Mouse (Mus musculus): ENCODE results near the gene Ddi2. TPM values are rescaled to one million over a fixed set of nuclear protein-coding genes. Genes with fewer than 3 reads are reported as not detected.
A peak's percentile ranks its signal among the peaks of the same experiment; 100 is the strongest.

The Ddi2 gene
- polyA plus RNA-seq, 1 experiment from 2014 or later: 21.5 TPM

DNA sequence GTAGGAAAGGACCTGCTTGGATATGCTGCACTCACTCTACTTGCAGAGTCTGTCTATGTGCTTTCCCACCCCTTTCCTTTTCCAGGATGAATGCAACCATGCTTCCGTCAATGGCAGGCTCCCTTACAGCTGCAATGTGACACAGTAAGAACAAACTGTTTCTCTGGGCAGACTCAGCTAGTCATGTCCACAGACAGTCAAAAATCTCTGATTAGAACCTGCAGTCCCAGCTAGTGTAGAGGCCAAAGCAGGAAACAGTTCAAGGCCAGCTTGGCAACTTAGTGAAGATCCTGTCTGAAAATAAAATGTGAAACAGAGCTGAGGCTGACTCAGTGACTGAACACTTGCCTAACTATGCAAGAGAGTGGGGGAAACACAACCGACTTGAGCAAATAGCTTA lies 18.6 kb downstream of the Ddi2 start:
- no peak for ATAC-seq (ENCODE audit: insufficient read depth)
- Histone ChIP-seq H3K4me1 (ENCODE audit: insufficient read depth) (no peaks in the 10 kb centered on the region), H3K27ac (ENCODE audit: low read depth) (no peak overlapping the region), H3K9me3 (ENCODE audit: low read depth, low read length) (no peaks in the 10 kb centered on the region), H3K36me3 (ENCODE audit: insufficient read depth) (peaks cover 99% of the 10 kb centered on the region), H3K9ac (no peak overlapping the region), H3K4me3 (ENCODE audit: low read depth, low read length) (no peak overlapping the region), H3K27me3 (ENCODE audit: insufficient read depth, low read length) (no peaks in the 10 kb centered on the region), H3K4me2 (no peak overlapping the region)
- WGBS: 83% methylated on average over 2 of the region's 2 CpGs
- DNase-seq: no peak
- TF ChIP-seq CTCF (IDR thresholded peaks at IDR 0.05; ENCODE audit: low read depth): no peak

DNA sequence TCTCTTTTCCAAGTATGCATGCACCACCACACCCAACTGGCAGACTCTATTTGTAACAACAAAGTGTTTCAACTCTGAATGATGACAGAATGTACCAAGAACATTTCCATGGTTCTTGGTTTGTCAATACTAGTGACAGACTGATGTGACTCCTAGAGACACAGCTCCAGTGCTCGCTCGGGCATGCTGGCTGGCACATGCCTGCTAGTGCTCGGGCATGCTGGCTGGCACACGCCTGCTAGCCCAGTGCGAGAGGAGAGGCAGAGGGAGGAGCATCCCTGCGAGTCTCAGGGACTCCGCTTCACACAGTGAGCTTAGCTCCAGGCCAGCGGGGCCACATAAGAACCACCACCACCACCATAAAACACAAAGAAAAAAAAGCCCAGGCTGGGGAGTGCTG lies 28.5 kb downstream of the Ddi2 start:
- Histone ChIP-seq H3K9me3 (ENCODE audit: low read depth, low read length) (no peaks in the 10 kb centered on the region), H3K36me3 (ENCODE audit: insufficient read depth) (peaks cover 98% of the 10 kb centered on the region), H3K4me3 (ENCODE audit: low read depth, low read length) (no peak overlapping the region), H3K27ac (ENCODE audit: low read depth) (no peak overlapping the region), H3K9ac (no peak overlapping the region), H3K4me2 (no peak overlapping the region), H3K27me3 (ENCODE audit: insufficient read depth, low read length) (no peaks in the 10 kb centered on the region), H3K4me1 (ENCODE audit: insufficient read depth) (no peaks in the 10 kb centered on the region)
- no peak for DNase-seq
- no peak for ATAC-seq (ENCODE audit: insufficient read depth)
- 91% methylated on average over 8 of the region's 8 CpGs for WGBS
- no peak for TF ChIP-seq CTCF (IDR thresholded peaks at IDR 0.05; ENCODE audit: low read depth)

DNA sequence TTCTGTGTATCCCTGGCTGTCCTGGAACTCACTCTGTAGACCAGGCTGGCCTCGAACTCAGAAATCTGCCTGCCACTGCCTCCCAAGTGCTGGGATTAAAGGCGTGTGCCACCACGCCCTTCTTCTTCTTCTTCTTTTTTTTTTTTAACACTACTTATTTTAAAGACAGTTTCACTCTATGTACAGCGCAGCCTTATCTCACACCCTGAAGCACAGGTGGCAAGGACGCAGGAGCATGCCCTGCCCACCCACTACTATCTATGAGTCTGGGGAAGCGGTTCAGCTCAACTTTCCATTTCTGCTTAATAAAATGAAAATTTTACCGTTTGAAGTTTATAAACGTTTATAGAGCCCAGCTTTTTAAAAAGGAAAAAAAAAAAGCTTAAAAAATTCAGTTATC lies 34.7 kb downstream of the Ddi2 start:
- no peak overlapping the region for H3K9ac ChIP-seq
- TF ChIP-seq CTCF (IDR thresholded peaks at IDR 0.05; ENCODE audit: low read depth): no peak
- peaks cover 89% of the 10 kb centered on the region for H3K36me3 ChIP-seq (ENCODE audit: insufficient read depth)
- 83% methylated on average over 8 of the region's 8 CpGs for WGBS
- no peak overlapping the region for H3K4me2 ChIP-seq
- no peaks in the 10 kb centered on the region for H3K4me1 ChIP-seq (ENCODE audit: insufficient read depth)
- H3K4me3 ChIP-seq (ENCODE audit: low read depth, low read length): no peak overlapping the region
- H3K9me3 ChIP-seq (ENCODE audit: low read depth, low read length): no peaks in the 10 kb centered on the region
- ATAC-seq (ENCODE audit: insufficient read depth) (no peak), DNase-seq (no peak)
- H3K27me3 ChIP-seq (ENCODE audit: insufficient read depth, low read length): no peaks in the 10 kb centered on the region
- no peak overlapping the region for H3K27ac ChIP-seq (ENCODE audit: low read depth)

DNA sequence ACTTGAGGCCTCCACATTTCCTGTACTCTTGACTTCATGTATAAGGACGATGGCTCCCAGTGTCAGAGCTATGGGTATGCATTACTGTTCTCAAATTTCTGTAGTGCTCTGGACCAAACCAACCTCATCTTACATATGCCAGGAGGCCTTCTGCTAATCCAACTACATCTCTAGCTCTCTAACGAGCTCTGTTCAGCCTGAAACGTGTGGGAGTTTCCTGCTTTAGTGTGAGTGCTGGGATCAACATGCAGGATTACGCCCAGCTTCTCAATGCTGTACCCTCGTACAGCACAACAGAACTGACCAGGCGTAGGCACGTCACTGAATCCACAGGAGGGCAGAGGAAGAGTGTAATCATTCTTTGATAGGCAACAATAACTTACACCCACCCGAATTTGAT lies 36.7 kb downstream of the Ddi2 start:
- ATAC-seq (ENCODE audit: insufficient read depth) (no peak), DNase-seq (no peak)
- no peak overlapping the region for H3K4me3 ChIP-seq (ENCODE audit: low read depth, low read length)
- no peak for TF ChIP-seq CTCF (IDR thresholded peaks at IDR 0.05; ENCODE audit: low read depth)
- 0 out of 2 replicates have a peak, but pooled peaks cover 3% of the 10 kb centered on the region for H3K4me1 ChIP-seq (ENCODE audit: insufficient read depth)
- peaks cover 85% of the 10 kb centered on the region for H3K36me3 ChIP-seq (ENCODE audit: insufficient read depth)
- no peak overlapping the region for H3K4me2 ChIP-seq
- H3K27ac ChIP-seq (ENCODE audit: low read depth): peak overlapping the region; percentile 27; the same call in 1 of the 2 replicates
- H3K9me3 ChIP-seq (ENCODE audit: low read depth, low read length): no peaks in the 10 kb centered on the region
- WGBS: 76% methylated on average over 8 of the region's 8 CpGs
- H3K9ac ChIP-seq: no peak overlapping the region
- H3K27me3 ChIP-seq (ENCODE audit: insufficient read depth, low read length): no peaks in the 10 kb centered on the region

DNA sequence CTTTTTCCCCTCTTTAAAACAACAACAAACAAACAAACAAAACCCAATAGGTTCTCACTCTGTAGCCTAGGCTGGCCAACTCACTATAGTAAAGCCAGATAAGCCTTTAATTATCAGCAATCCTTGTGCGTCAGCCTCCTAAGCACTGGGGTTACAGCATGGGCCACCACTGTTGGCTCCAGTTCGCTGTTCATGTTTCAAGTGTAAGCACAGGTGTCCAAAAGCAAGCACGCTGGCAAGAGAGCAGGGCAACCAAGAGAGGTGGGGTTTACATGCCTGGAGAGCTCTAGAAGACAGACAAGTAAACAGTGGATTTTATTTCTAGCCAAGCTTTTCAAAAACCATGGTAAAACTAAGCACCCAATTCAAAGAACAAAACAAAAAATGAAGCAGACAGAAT lies 37.1 kb downstream of the Ddi2 start:
- no peak overlapping the region for H3K9ac ChIP-seq
- peaks cover 81% of the 10 kb centered on the region for H3K36me3 ChIP-seq (ENCODE audit: insufficient read depth)
- DNase-seq: peak; percentile 15
- no peak overlapping the region for H3K4me2 ChIP-seq
- H3K27ac ChIP-seq (ENCODE audit: low read depth): peak overlapping the region; percentile 36; the same call in 1 of the 2 replicates
- H3K9me3 ChIP-seq (ENCODE audit: low read depth, low read length): no peaks in the 10 kb centered on the region
- no peak for ATAC-seq (ENCODE audit: insufficient read depth)
- H3K4me3 ChIP-seq (ENCODE audit: low read depth, low read length): no peak overlapping the region
- no peak for TF ChIP-seq CTCF (IDR thresholded peaks at IDR 0.05; ENCODE audit: low read depth)
- 0 out of 2 replicates have a peak, but pooled peaks cover 3% of the 10 kb centered on the region for H3K4me1 ChIP-seq (ENCODE audit: insufficient read depth)
- 64% methylated on average over 3 of the region's 3 CpGs for WGBS
- no peaks in the 10 kb centered on the region for H3K27me3 ChIP-seq (ENCODE audit: insufficient read depth, low read length)

DNA sequence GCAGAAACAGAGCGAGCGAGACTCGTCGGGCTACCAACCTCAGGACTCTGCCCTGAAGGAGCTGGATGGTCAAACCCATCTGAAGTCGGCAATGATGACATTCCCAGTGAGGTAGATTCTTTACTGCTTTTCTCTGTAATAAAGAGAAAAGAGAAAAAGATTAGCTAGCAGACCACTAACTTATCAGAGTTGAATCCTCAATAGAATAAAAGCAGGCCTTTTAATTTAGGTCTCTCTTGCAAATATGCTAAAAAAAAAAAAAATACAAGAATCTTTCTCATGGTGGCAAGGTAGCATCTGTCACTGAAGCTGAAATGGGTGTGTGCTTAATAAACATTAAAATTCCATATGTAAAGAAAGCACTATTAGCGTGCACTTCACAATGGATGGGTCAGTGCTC lies 37.7 kb downstream of the Ddi2 start, which contains the start of gene Rsc1a1:
Gene Rsc1a1, minus strand, starts transcription at position 101 of the 400 bp plus-strand sequence.
- Histone ChIP-seq H3K4me1 (ENCODE audit: insufficient read depth) (0 out of 2 replicates have a peak, but pooled peaks cover 3% of the 10 kb centered on the region), H3K27me3 (ENCODE audit: insufficient read depth, low read length) (no peaks in the 10 kb centered on the region), H3K9ac (no peak within 1 kb of the TSS), H3K36me3 (ENCODE audit: insufficient read depth) (peaks cover 75% of the 10 kb centered on the region), H3K4me2 (no peak within 1 kb of the TSS), H3K27ac (ENCODE audit: low read depth) (peak within 1 kb of the TSS; percentile 36; the same call in 1 of the 2 replicates), H3K4me3 (ENCODE audit: low read depth, low read length) (no peak within 1 kb of the TSS), H3K9me3 (ENCODE audit: low read depth, low read length) (no peaks in the 10 kb centered on the region)
- TF ChIP-seq CTCF (IDR thresholded peaks at IDR 0.05; ENCODE audit: low read depth): no peak
- ATAC-seq (ENCODE audit: insufficient read depth) (no peak), DNase-seq (no peak)
- 89% methylated on average over 6 of the region's 6 CpGs for WGBS

DNA sequence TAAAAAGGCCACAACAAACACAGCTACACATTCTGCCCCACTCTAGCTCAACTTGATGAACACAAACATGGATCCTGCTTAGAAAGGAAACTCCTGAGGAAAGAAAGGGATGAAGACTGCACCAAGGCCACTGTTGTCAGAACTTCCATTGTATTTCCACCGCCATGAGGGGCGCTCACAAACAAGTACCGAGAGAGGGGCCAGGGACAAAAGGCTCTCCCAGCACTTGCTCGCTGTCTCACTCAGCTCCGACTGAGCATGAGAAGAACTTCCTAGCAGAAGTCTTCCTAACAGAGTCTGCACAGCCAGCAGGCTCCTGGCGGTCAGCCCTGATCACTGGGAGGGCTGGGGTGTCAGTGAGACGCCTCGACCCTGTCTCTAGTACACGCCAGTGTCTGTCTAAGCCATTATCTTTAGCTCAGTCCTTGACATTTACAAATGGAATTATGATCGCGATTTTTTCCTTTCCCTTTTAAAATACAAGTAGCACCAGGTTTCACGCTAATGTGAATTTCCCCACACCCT lies 40.5 kb downstream of the Ddi2 start:
- Histone ChIP-seq H3K36me3 (ENCODE audit: insufficient read depth) (peaks cover 53% of the 10 kb centered on the region), H3K4me1 (ENCODE audit: insufficient read depth) (0 out of 2 replicates have a peak, but pooled peaks cover 3% of the 10 kb centered on the region), H3K9ac (no peak overlapping the region), H3K27ac (ENCODE audit: low read depth) (peak overlapping the region; percentile 42; the same call in 1 of the 2 replicates), H3K4me3 (ENCODE audit: low read depth, low read length) (no peak overlapping the region), H3K9me3 (ENCODE audit: low read depth, low read length) (no peaks in the 10 kb centered on the region), H3K4me2 (no peak overlapping the region), H3K27me3 (ENCODE audit: insufficient read depth, low read length) (no peaks in the 10 kb centered on the region)
- WGBS: 53% methylated on average over 12 of the region's 12 CpGs
- ATAC-seq (ENCODE audit: insufficient read depth) (no peak), DNase-seq (peak; percentile 67)
- no peak for TF ChIP-seq CTCF (IDR thresholded peaks at IDR 0.05; ENCODE audit: low read depth)

Data from lung, embryonic 14.5 days (tissue).